Mouse (Mus musculus): Measurements from ENCODE around the gene Qprt.

DNA sequence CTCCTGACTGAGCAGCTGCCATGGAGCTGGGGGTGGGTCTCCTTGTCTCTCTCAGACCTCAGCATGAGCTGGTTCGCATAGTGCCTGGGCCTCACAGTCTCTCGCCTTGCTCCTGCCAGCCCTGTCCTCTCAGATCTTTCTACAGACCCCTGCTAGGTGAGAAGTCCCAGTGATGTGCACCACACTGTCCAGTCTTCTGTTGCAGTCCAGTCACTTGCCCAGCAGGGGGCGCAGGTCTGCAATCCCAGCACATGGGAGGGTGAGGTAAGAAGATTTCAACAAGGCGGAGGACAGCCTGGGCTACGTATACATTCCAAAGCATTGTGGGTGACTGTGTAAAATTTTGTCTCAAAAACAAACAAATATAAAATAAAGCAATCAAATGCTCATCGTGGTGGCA is 10.6 kb downstream of the Qprt start:
- TF ChIP-seq POLR2A (IDR thresholded peaks at IDR 0.05; ENCODE audit: borderline replicate concordance, extremely low read depth, insufficient read depth, insufficient read length, poor library complexity, severe bottlenecking) = no peak
- TF ChIP-seq CTCF (IDR thresholded peaks at IDR 0.05; ENCODE audit: borderline replicate concordance, extremely low read depth, insufficient read depth, insufficient read length) = peak; percentile 59; the same call in 1 of the 2 replicates
